Mouse (Mus musculus) forebrain, embryonic 15.5 days (tissue): ENCODE results near the gene Samd11. TPM values are rescaled to one million over a fixed set of nuclear protein-coding genes. Genes with fewer than 3 reads are reported as not detected.

Experiments
- ATAC-seq: fragments of 200-750 bp; cut with Nextera tagmentation; replicated peaks from 2 replicates; pipeline ENCODE4 v1.8.0; 2017; ENCODE audit warnings: mild to moderate bottlenecking, moderate TSS enrichment, moderate library complexity
- H3K27ac ChIP-seq: fragments of 300-500 bp; sonication (generic); replicated peaks from 2 replicates; pipeline ENCODE4 v1.5.1; 2015; ENCODE audit warnings: mild to moderate bottlenecking, inconsistent platforms
- H3K27me3 ChIP-seq: fragments of 300-500 bp; sonication (generic); 2 replicates; pipeline ENCODE4 v1.6.1; 2015; ENCODE audit warnings: inconsistent platforms
- H3K36me3 ChIP-seq: fragments of 300-500 bp; sonication (generic); 2 replicates; pipeline ENCODE4 v1.6.1; 2015; ENCODE audit warnings: mild to moderate bottlenecking, inconsistent platforms
- H3K4me1 ChIP-seq: fragments of 300-500 bp; sonication (generic); 2 replicates; pipeline ENCODE4 v1.6.1; 2015; ENCODE audit warnings: inconsistent platforms
- H3K4me2 ChIP-seq: fragments of 300-500 bp; sonication (generic); replicated peaks from 2 replicates; pipeline ENCODE4 v1.6.1; 2015; ENCODE audit warnings: mild to moderate bottlenecking, inconsistent platforms
- H3K4me3 ChIP-seq: fragments of 300-500 bp; sonication (generic); 2 replicates; pipeline ENCODE4 v1.5.1; 2015; ENCODE audit warnings: mild to moderate bottlenecking, inconsistent platforms
- H3K9ac ChIP-seq: fragments of 300-500 bp; sonication (generic); replicated peaks from 2 replicates; pipeline ENCODE4 v1.6.1; 2015; ENCODE audit warnings: mild to moderate bottlenecking, inconsistent platforms
- H3K9me3 ChIP-seq: fragments of 300-500 bp; sonication (generic); 2 replicates; pipeline ENCODE4 v1.6.1; 2016; ENCODE audit warnings: inconsistent platforms
- WGBS: fragments of 180-500 bp; shearing (Covaris S2); methylation state at CpG from one replicate; pipeline ENCODE4 v1.1.7; 2015; ENCODE audit warnings: mixed read lengths; 5-methylcytosine and 5-hydroxymethylcytosine counted together
- polyA plus RNA-seq: library from polyadenylated mRNA; unstranded; fragments of >200 nt; fragmentation: Nextera tagmentation; extraction: Ambion mirVana; gene quantifications from 2 replicates; pipeline ENCODE4 v1.2.1, GENCODE M21; 2015

Gene Samd11
- polyA plus RNA-seq: 1.3 and 1.5 TPM in 2 replicates

DNA sequence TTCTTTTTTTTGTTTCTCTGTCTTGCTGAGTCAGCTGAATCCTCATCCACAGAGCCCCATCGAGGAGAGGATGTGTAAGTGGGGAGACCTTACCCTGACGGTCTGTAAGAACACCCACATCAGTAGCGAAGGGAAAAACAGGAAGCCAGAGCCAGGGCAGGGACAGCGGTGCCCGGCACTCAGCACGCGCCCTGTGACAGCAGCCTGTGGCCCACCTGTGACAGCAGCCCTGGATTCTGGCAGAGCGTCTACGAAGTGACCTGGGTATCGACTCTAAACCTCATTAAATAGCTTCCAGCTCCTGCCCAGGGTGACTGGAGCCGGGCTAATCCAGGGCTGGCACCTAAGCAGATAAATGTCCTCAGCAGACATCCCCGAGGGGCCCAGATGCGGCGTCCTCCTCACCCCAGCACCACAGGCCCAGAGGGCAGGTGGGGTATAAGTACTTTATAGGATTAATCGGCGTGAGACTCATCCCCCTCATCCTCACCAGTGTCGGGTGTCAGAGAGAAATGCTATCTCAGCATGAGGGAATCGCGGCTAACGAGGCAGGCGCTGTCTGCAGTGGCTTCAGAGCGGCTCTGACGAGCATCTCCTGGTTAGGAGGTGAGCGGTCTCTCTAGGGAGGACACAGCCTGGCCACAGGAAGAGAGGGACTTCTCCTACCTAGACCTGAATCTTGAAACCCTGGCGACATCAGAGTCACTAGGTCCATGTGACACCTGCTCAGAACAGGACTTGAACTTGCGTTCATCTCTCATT is at the start of gene Samd11:
Gene Samd11 (minus strand): TSS at position 580 of the 762 bp plus-strand sequence.
- Histone ChIP-seq H3K4me1 (peaks cover 9% of the 10 kb centered on the region), H3K27ac (no peak within 1 kb of the TSS)
- WGBS: 5% methylated on average over 26 of the region's 26 CpGs

DNA sequence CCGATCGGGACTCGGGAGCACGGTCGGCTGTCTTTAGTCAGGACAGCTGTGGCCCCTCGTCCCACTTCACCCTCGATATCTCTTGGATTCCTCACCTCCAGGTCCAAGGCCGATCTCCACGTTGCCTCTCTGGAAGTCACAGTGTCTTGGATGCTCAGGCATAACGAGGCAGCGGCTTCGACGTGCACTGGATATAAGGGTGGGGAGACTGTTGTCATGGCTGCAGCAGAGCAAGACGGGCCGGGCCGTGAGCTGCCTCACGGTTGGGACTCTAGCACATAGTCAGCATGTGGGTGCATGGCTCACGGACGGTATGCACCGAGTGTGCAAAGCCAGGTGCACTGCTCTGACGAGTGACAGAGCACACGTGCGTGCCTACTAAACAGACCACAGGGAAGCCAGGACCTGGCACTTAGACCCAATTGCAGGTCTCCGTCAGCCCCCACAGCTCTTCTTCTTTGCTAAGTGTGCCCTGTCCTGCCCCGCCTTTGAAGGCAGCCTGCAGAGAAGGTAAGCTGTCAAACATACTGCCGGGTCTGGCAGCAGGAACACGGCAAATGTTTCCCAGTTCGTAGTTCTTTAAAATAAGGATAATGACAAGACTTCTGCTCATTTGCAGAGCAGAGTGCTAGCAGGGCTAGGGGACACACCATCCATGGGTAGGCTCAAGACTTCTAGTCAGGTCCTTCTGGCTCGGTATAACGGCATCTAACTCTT is 938 bp downstream of the Samd11 start:
- Histone ChIP-seq H3K27me3 (peaks cover 29% of the 10 kb centered on the region), H3K4me1 (peaks cover 9% of the 10 kb centered on the region), H3K4me3 (peak overlapping the region; percentile 20), H3K9ac (no peak overlapping the region), H3K9me3 (no peaks in the 10 kb centered on the region), H3K36me3 (no peaks in the 10 kb centered on the region), H3K4me2 (peak overlapping the region; percentile 27), H3K27ac (no peak overlapping the region)
- 2% methylated on average over 30 of the region's 30 CpGs for WGBS
- ATAC-seq: peak; percentile 82

More for the DNA sequence above, at the start of gene Samd11:
- peak; percentile 33 for ATAC-seq
- H3K36me3 ChIP-seq: no peaks in the 10 kb centered on the region
- peak within 1 kb of the TSS; percentile 20 for H3K4me3 ChIP-seq
- peaks cover 29% of the 10 kb centered on the region for H3K27me3 ChIP-seq
- no peak within 1 kb of the TSS for H3K9ac ChIP-seq
- H3K4me2 ChIP-seq: peak within 1 kb of the TSS; percentile 27
- H3K9me3 ChIP-seq: no peaks in the 10 kb centered on the region

DNA sequence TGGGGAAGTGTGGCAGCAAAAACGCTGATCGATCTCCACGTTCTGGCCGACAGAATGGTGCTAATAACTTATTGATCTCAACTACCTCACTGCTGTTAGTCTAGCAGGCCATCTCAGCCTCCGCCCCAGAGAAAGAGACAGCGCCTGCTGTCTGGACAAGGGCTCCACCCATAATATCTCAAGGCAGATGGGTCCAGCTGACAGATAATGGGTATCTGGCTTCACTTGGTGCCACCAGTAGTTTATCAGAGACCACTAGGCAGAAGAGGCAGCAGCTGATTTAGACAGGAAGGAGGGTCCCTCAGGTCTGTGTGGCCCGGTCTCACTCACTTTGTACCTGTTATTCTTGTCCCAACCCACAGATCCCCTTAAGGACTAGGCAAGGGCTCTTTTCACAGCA is 2.4 kb downstream of the Samd11 start:
- Histone ChIP-seq H3K4me1 (peaks cover 9% of the 10 kb centered on the region), H3K27me3 (peaks cover 29% of the 10 kb centered on the region), H3K9me3 (no peaks in the 10 kb centered on the region), H3K4me3 (no peak overlapping the region), H3K9ac (no peak overlapping the region), H3K4me2 (no peak overlapping the region), H3K27ac (no peak overlapping the region), H3K36me3 (peaks cover 8% of the 10 kb centered on the region)
- WGBS: 50% methylated on average over 7 of the region's 7 CpGs
- no peak for ATAC-seq

DNA sequence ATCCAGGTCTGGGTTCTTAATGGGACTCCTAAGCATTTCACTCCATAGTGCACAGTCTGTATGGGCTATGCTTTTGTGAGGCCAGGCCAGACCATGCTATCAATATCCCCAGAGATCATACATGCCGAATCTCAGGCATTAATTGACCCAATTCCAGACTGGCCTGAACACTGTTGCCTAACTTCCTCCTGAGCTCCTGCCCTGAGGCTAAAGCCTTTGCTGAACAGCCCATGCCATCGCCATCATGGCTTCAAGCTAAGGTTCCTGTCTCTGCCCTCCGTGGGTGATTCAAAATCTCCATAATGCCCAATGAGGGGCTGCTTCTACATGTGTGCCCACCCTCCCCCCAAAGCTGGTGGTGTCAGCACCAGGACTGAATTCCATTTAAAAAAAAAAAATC is 2.8 kb downstream of the Samd11 start:
- no peak for ATAC-seq
- Histone ChIP-seq H3K27me3 (peaks cover 29% of the 10 kb centered on the region), H3K36me3 (peaks cover 12% of the 10 kb centered on the region), H3K9me3 (no peaks in the 10 kb centered on the region), H3K27ac (no peak overlapping the region), H3K4me3 (no peak overlapping the region), H3K9ac (no peak overlapping the region), H3K4me1 (peaks cover 9% of the 10 kb centered on the region), H3K4me2 (no peak overlapping the region)
- 43% methylated on average over 3 of the region's 3 CpGs for WGBS

DNA sequence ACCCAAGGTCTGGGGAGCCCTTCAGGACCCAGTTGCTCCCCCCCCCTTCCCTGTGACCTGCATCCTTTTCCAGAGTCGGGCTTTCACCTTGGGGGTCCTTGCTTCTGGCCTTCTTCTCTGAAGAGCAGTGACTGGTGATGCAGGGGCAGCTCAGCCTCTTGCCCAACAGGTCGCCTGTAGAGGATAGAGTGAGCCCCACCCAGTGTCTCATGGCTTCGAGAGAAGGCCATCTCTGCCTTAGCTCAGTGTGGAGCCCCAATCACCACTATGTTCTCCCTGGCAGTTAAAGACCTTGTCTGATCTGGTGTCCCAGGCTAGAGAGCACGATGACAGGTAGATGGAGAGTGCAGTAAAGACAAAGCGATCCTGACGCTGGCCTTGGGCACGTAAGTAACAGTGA is 3.3 kb downstream of the Samd11 start:
- H3K4me3 ChIP-seq: no peak overlapping the region
- H3K4me2 ChIP-seq: no peak overlapping the region
- H3K36me3 ChIP-seq: peaks cover 17% of the 10 kb centered on the region
- H3K9me3 ChIP-seq: no peaks in the 10 kb centered on the region
- H3K9ac ChIP-seq: no peak overlapping the region
- no peak for ATAC-seq
- WGBS: 36% methylated on average over 7 of the region's 7 CpGs
- peaks cover 9% of the 10 kb centered on the region for H3K4me1 ChIP-seq
- H3K27ac ChIP-seq: no peak overlapping the region
- H3K27me3 ChIP-seq: peaks cover 29% of the 10 kb centered on the region

DNA sequence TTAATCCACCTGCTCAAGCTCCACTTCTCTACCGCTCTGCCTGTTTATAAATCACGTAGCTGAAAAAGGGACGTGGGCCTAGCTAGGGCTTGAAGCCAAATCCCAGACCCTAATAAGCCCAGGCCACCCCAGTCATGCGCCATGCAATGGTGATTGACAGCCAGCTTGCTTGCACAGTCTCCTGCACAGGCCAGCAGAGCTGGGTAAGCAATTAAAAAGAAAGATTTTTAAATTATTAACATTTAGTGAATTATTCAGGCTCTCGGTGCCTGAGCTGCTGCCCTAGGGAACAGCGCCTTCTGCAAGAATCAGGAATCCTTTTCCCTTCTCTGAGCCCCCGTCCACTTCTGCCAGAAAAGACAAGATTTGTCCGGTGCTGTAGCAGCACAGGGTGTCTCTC is 4.4 kb downstream of the Samd11 start:
- Histone ChIP-seq H3K27ac (no peak overlapping the region), H3K9ac (no peak overlapping the region), H3K9me3 (no peaks in the 10 kb centered on the region), H3K4me2 (no peak overlapping the region), H3K36me3 (peaks cover 27% of the 10 kb centered on the region), H3K4me3 (no peak overlapping the region), H3K27me3 (peaks cover 29% of the 10 kb centered on the region), H3K4me1 (peaks cover 9% of the 10 kb centered on the region)
- WGBS: 62% methylated on average over 8 of the region's 8 CpGs
- ATAC-seq: no peak

DNA sequence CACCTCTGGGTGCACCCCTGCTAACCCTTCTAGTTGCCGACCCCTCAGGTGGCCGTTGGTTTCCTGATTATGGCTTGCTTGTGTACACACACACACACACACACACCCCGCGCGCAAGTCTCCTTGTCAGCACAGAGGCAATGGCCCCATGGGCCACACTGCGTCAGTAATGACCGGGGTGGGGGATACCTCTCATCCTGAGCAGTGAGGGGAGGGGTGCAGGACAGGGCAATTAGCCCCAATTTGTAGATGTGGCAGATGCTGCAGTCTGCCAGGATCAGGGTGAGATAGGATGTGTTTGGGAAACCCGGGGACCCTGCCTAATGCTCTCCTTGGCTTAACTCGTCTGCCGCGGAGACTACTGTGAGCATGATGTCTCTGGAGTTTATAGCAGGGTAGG is 5.9 kb downstream of the Samd11 start:
- Histone ChIP-seq H3K27ac (no peak overlapping the region), H3K9ac (no peak overlapping the region), H3K4me1 (0 out of 2 replicates have a peak, but pooled peaks cover under 1% of the 10 kb centered on the region), H3K4me3 (no peak overlapping the region), H3K36me3 (peaks cover 40% of the 10 kb centered on the region), H3K4me2 (no peak overlapping the region), H3K9me3 (no peaks in the 10 kb centered on the region), H3K27me3 (peaks cover 17% of the 10 kb centered on the region; the same call in 1 of the 2 replicates)
- WGBS: 75% methylated on average over 11 of the region's 11 CpGs
- ATAC-seq: no peak

DNA sequence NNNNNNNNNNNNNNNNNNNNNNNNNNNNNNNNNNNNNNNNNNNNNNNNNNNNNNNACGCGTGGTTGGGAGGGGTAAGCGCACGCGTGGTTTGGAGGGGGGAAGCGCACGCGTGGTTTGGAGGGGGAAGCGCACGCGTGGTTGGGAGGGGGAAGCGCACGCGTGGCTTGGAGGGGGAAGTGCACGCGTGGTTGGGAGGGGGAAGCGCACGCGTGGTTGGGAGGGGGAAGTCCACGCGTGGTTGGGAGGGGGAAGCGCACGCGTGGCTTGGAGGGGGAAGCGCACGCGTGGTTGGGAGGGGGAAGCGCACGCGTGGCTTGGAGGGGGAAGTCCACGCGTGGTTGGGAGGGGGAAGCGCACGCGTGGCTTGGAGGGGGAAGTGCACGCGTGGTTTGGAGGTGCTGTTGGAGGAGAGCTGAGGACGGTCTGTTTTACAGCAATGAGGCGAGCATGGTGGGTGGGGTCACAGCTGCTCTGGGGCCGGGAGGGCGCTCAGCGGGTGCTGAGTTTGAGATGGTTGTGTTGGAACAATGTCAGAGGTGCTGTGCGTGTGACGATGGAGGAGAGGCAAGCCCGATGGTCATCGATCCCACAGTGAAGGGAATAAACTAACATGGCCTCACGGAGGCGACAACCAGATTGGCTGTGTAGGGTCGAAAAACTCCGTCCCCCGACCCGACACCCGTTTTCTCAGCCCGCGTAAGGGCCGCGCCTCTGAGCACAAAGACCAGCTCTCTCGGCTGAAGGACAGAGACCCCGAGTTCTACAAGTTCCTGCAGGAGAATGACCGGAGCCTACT is 18.6 kb downstream of the Samd11 start:
- Histone ChIP-seq H3K9me3 (no peaks in the 10 kb centered on the region), H3K27me3 (no peaks in the 10 kb centered on the region), H3K27ac (no peak overlapping the region), H3K9ac (no peak overlapping the region), H3K4me2 (peak overlapping the region; percentile 85), H3K36me3 (peaks cover 39% of the 10 kb centered on the region), H3K4me1 (peaks cover 23% of the 10 kb centered on the region), H3K4me3 (peak overlapping the region; percentile 76)
- no peak for ATAC-seq
- WGBS: 19% methylated on average over 58 of the region's 60 CpGs

DNA sequence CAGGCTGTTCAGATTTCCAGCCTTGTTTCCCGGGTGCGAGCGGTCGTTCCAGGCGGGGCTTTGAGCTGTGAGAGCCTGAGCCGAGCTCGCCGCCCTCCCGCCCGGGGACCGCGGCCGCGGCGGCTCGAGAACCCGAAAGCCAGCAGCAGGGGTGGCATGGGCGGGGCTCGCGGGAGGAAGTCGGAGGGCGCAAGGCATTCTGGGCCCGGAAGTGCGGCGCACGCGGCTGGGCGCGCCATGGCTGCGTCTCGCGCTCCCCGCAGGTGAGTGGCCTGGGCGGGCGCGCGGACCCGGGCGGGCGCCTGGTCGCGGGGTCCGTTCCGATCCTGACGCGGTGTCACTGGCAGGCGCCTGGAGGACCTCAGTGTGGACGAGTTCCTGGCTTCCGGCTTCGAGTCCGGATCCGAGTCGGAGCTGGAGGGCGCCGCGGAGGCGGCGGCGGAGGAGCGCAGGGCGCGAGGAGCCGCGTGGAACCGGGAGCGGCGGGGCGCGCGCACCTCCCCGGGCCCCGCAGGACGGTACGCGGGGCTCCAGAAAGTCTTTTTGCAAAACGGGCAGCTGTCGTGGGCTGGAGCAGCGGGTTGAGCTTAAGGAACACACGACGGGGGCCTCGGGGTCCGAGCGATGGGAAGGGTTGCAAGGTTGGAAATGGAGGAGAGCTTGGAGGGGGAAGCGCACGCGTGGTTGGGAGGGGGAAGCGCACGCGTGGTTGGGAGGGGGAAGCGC is 19.5 kb downstream of the Samd11 start, which contains the start of gene Noc2l:
Gene Noc2l (plus strand): TSS at position 203 of the 726 bp plus-strand sequence.
- WGBS: 1% methylated on average over 81 of the region's 90 CpGs
- H3K36me3 ChIP-seq: peaks cover 39% of the 10 kb centered on the region
- ATAC-seq: peak; percentile 87

DNA sequence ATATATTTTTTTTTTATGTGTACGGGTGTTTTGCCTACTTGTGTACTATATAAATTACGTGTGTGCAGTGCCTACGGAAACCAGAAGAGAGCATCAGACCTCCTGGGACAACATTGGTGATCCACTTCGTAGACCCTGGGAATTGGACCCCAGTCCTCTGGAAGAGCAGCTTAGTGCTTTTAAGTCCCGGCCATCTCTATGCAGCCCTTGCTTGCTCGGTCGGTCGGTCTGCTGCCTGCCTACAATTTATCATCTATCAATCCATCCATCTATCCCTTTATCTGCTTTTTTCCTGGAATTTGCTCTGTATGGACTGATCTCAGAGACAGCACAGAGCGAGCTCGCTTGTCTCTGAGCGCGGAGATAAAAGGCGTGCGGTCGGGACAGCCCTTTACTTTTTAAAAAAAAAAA is 20.1 kb downstream of the Samd11 start:
- peaks cover 39% of the 10 kb centered on the region for H3K36me3 ChIP-seq

More for the DNA sequence above, 19.5 kb downstream of the Samd11 start, which contains the start of gene Noc2l:
- no peaks in the 10 kb centered on the region for H3K27me3 ChIP-seq
- peak within 1 kb of the TSS; percentile 94 for H3K27ac ChIP-seq
- H3K4me1 ChIP-seq: peaks cover 23% of the 10 kb centered on the region
- H3K4me3 ChIP-seq: peak within 1 kb of the TSS; percentile 76
- H3K9me3 ChIP-seq: no peaks in the 10 kb centered on the region
- H3K9ac ChIP-seq: peak within 1 kb of the TSS; percentile 67
- peak within 1 kb of the TSS; percentile 85 for H3K4me2 ChIP-seq

DNA sequence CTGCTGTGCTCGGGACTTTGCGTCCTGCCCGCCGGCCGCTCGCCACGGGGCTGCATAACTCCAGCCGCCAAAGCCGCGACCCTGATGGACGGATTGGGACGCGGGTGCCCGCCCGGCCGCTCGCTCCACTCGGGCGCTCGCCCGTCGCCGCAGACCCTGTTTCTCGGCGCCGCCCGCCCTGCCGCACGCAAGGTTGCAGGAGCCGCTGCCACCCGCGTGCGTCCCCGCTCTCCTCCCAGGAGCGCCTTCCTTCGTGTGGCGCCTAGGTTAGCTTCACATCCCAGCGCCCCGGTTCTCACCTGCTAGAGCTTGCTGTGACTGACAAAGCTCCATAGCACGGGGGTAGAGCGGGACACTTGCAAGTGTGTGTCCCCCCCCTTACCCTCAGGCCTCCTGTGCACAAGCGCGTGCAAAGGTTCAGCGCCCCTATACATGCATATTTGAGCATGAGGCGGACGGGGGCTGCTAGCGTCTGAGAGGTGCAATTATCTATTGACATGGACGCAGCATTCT is 20.7 kb downstream of the Samd11 start, which contains the start of gene Plekhn1:
Gene Plekhn1 (minus strand): TSS at position 157 of the 513 bp plus-strand sequence.
- Histone ChIP-seq H3K4me2 (peak within 1 kb of the TSS; percentile 85), H3K27me3 (no peaks in the 10 kb centered on the region), H3K36me3 (peaks cover 39% of the 10 kb centered on the region), H3K27ac (peak within 1 kb of the TSS; percentile 94), H3K4me3 (peak within 1 kb of the TSS; percentile 76), H3K9me3 (no peaks in the 10 kb centered on the region), H3K4me1 (peaks cover 23% of the 10 kb centered on the region), H3K9ac (peak within 1 kb of the TSS; percentile 67)
- WGBS: under 1% methylated on average over 40 of the region's 48 CpGs
- peak; percentile 64 for ATAC-seq

More for the DNA sequence above, 20.1 kb downstream of the Samd11 start:
- under 1% methylated on average over 15 of the region's 15 CpGs for WGBS
- Histone ChIP-seq H3K9ac (peak overlapping the region; percentile 59), H3K27me3 (no peaks in the 10 kb centered on the region), H3K4me1 (peaks cover 23% of the 10 kb centered on the region), H3K9me3 (no peaks in the 10 kb centered on the region), H3K4me3 (peak overlapping the region; percentile 76), H3K4me2 (peak overlapping the region; percentile 85), H3K27ac (peak overlapping the region; percentile 94)
- ATAC-seq: peak; percentile 54
